Mouse (Mus musculus) myocyte (in vitro differentiated cells): ENCODE data around the gene Zswim8.

ENCODE experiments used
- CEBPB ChIP-seq: IDR thresholded peaks from 2 replicates; pipeline ENCODE4 v1.6.1; 2011; ENCODE audit warnings: mild to moderate bottlenecking, moderate library complexity; ENCODE audit not compliant: poor library complexity, insufficient read depth, severe bottlenecking
- E2F4 ChIP-seq: IDR thresholded peaks from one replicate; pipeline ENCODE4 v1.6.1; 2011; ENCODE audit warnings: mild to moderate bottlenecking, control low read depth, moderate library complexity; ENCODE audit not compliant: insufficient read depth
- MAX ChIP-seq: IDR thresholded peaks from one replicate; pipeline ENCODE4 v1.6.1; 2011; ENCODE audit warnings: low read depth, mild to moderate bottlenecking, control low read depth
- MYOD1 ChIP-seq, 3 experiments: IDR thresholded peaks; one replicate each; pipeline ENCODE4 v1.6.1; 2011; ENCODE audit warnings: control low read depth in 2 of 3, low read depth in 2 of 3, mild to moderate bottlenecking in 2 of 3, moderate library complexity in 1 of 3; ENCODE audit not compliant: insufficient read length in 2 of 3, control insufficient read depth in 1 of 3
- MYOG ChIP-seq, 3 experiments: IDR thresholded peaks; one replicate each; pipeline ENCODE4 v1.6.1; 2011; ENCODE audit warnings: control low read depth in 2 of 3, low read depth in 2 of 3, mild to moderate bottlenecking in 2 of 3; ENCODE audit not compliant: insufficient read length in 2 of 3, control insufficient read depth in 1 of 3, insufficient read depth in 1 of 3
- POLR2A ChIP-seq: IDR thresholded peaks from one replicate; pipeline ENCODE4 v1.6.1; 2011; ENCODE audit warnings: low read depth, mild to moderate bottlenecking, control low read depth, moderate library complexity; ENCODE audit not compliant: insufficient read length
- POLR2AphosphoS2 ChIP-seq: IDR thresholded peaks from one replicate; pipeline ENCODE4 v1.6.1; 2011; ENCODE audit warnings: low read depth, control low read depth; ENCODE audit not compliant: insufficient read length
- SRF ChIP-seq: IDR thresholded peaks from one replicate; pipeline ENCODE4 v1.6.1; 2011; ENCODE audit warnings: low read depth; ENCODE audit not compliant: control insufficient read depth, insufficient read length
- TCF12 ChIP-seq: IDR thresholded peaks from one replicate; pipeline ENCODE4 v1.6.1; 2011; ENCODE audit warnings: mild to moderate bottlenecking, control low read depth; ENCODE audit not compliant: poor library complexity, insufficient read depth, severe bottlenecking
- USF1 ChIP-seq: IDR thresholded peaks from one replicate; pipeline ENCODE4 v1.6.1; 2011; ENCODE audit warnings: low read depth, mild to moderate bottlenecking, control low read depth, moderate library complexity

DNA sequence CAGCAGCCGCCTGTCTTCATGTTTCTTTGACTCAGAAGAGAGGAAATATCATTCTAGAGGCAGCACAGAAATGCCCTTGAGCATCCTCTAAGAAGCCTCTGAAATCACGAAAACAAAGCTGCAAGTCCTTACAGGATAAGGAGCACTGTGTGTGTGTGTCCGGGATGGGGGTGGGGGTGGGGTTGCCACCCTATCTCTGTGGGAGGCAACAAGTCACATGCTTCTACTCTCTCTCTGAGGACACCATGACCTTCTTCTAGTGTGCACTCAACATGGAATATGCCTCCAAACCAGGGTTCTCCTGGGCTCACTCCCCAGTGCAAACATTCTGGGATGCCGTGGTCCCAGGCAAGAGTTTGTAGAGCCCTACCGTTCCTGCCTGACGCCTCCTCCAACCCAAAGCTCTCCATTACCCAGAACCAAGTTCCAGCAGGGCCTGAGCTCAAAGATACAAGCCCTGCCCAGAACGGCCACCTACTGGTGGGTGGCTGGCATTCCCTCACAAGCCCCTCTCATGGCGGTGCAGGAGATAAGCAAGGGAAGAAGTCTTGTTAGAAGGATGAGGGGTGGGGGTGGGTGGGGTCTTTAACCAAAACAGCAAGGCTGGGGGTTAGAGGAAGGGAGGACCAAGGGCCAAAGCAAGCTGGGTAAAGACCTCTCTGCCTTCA, 51.5 kb downstream of the Zswim8 start:
- TF ChIP-seq USF1 (no peak), POLR2A (no peak), TCF12 (no peak), MAX (no peak), POLR2AphosphoS2 (no peak), E2F4 (no peak), SRF (no peak), CEBPB (no peak), MYOG (IDR thresholded peaks at IDR 0.05; ENCODE audit: control insufficient read depth in 1 of 3, insufficient read depth in 1 of 3, insufficient read length in 2 of 3, low read depth in 2 of 3) (no peak), MYOD1 (IDR thresholded peaks at IDR 0.05; ENCODE audit: control insufficient read depth in 1 of 3, insufficient read length in 2 of 3, low read depth in 2 of 3) (no peak)
